Mouse (Mus musculus) G1E (cell line): ENCODE measurements at regions not wholly inside any gene's neighbourhood (a gene's known extent, or its start where the extent isn't known, plus 50 kb on each side); places are given as distances from the start of the nearest gene placed in this dataset.

ENCODE experiments used
- CTCF ChIP-seq: IDR thresholded peaks from 2 replicates; pipeline ENCODE4 v1.5.1; 2012; ENCODE audit warnings: low read depth, low read length, inconsistent platforms, mixed read lengths
- GATA1 ChIP-seq: IDR thresholded peaks from 2 replicates; pipeline ENCODE4 v1.6.1; 2012; ENCODE audit warnings: borderline replicate concordance, low read length, inconsistent platforms, mixed read lengths
- POLR2AphosphoS5 ChIP-seq: IDR thresholded peaks from 2 replicates; pipeline ENCODE4 v1.6.1; 2012; ENCODE audit warnings: low read depth, low read length, inconsistent platforms; ENCODE audit not compliant: insufficient replicate concordance
- TAL1 ChIP-seq: conservative IDR thresholded peaks from 2 replicates; pipeline ENCODE4 v1.6.1; 2012; ENCODE audit warnings: low read depth, low read length, inconsistent platforms, mixed read lengths

GRCm38 (mm10) chr2:46524625-46525024 lies 1407.4 kb upstream of the Zeb2 start:
- no peak for TF ChIP-seq CTCF
- no peak for TF ChIP-seq POLR2AphosphoS5
- TF ChIP-seq GATA1: no peak
- TF ChIP-seq TAL1: no peak
